Mouse (Mus musculus) heart, adult 8-10 months (tissue): ENCODE measurements around the gene Sh3kbp1. TPM values are rescaled to one million over a fixed set of nuclear protein-coding genes. Genes with fewer than 3 reads are reported as not detected.

Source experiments
- total RNA-seq, 4 experiments: library from RNA; stranded (reverse); gene quantifications; 2 replicates each; pipeline ENCODE4 v1.2.4; 2022

Sh3kbp1 gene
- total RNA-seq, 4 experiments from 2014 or later = 114 to 142 (median 125) TPM

Other genes starting within 250 kb of the Sh3kbp1 start
- under 1 TPM; 0.37 to 0.66 (median 0.56) TPM for gene Map7d2, start 212.7 kb upstream of the Sh3kbp1 start, total RNA-seq
- 1 to 10 TPM; 2.7 to 4.7 (median 2.8) TPM for gene Bclaf3, start 100.6 kb upstream of the Sh3kbp1 start, total RNA-seq